Mouse (Mus musculus) intestine, postnatal 0 days (tissue): ENCODE results near the gene Hck. TPM values are rescaled to one million over a fixed set of nuclear protein-coding genes. Genes with fewer than 3 reads are reported as not detected.

Source experiments
- ATAC-seq: fragments of 200-750 bp; cut with Nextera tagmentation; 2 replicates; pipeline ENCODE4 v1.8.0; 2017; ENCODE audit warnings: mild to moderate bottlenecking, moderate TSS enrichment, moderate library complexity
- H3K27ac ChIP-seq: fragments of 300-500 bp; sonication (generic); 2 replicates; pipeline ENCODE4 v1.5.1; 2014; ENCODE audit warnings: mild to moderate bottlenecking, low read depth, low read length, moderate library complexity
- H3K27me3 ChIP-seq: fragments of 300-500 bp; sonication (generic); replicated peaks from 2 replicates; pipeline ENCODE4 v1.6.1; 2014; ENCODE audit warnings: low read length, mixed read lengths; ENCODE audit not compliant: control insufficient read depth, insufficient read depth
- H3K36me3 ChIP-seq: fragments of 300-500 bp; sonication (generic); 2 replicates; pipeline ENCODE4 v1.6.1; 2014; ENCODE audit warnings: mild to moderate bottlenecking, moderate library complexity; ENCODE audit not compliant: control insufficient read depth, insufficient read depth
- H3K4me1 ChIP-seq: fragments of 300-500 bp; sonication (generic); replicated peaks from 2 replicates; pipeline ENCODE4 v1.6.1; 2014; ENCODE audit warnings: antibody characterized with exemption, low read length, mixed read lengths; ENCODE audit not compliant: control insufficient read depth, insufficient read depth
- H3K4me2 ChIP-seq: fragments of 300-500 bp; sonication (generic); replicated peaks from 2 replicates; pipeline ENCODE4 v1.6.1; 2014; ENCODE audit warnings: low read depth, mild to moderate bottlenecking, moderate library complexity
- H3K4me3 ChIP-seq: fragments of 300-500 bp; sonication (generic); 2 replicates; pipeline ENCODE4 v1.5.1; 2014; ENCODE audit warnings: low read depth, low read length
- H3K9ac ChIP-seq: fragments of 300-500 bp; sonication (generic); 2 replicates; pipeline ENCODE4 v1.6.1; 2014; ENCODE audit warnings: mild to moderate bottlenecking, low read depth, low read length
- H3K9me3 ChIP-seq: fragments of 300-500 bp; sonication (generic); 2 replicates; pipeline ENCODE4 v1.6.1; 2016; ENCODE audit warnings: mixed run types; ENCODE audit not compliant: control insufficient read depth
- CTCF ChIP-seq: sonication (generic); IDR thresholded peaks from 2 replicates; pipeline ENCODE4 v1.5.1; 2016; ENCODE audit warnings: low read depth, mild to moderate bottlenecking, control low read depth, antibody characterized with exemption, moderate library complexity
- WGBS: fragments of 180-500 bp; shearing (Covaris S2); extraction: QIAGEN DNeasy Blood & Tissue Kit; methylation state at CpG from one replicate; pipeline ENCODE4 v1.1.7; 2014; 5-methylcytosine and 5-hydroxymethylcytosine counted together
- polyA plus RNA-seq: library from polyadenylated mRNA; unstranded; fragments of >200 nt; fragmentation: Nextera tagmentation; extraction: Ambion mirVana; gene quantifications from 2 replicates; pipeline ENCODE4 v1.2.1, GENCODE M21; 2015

Gene Hck
- polyA plus RNA-seq, 1 experiment from 2014 or later: 3.4 TPM

- WGBS: 1% methylated on average over 16 of the region's 16 CpGs
These were observed 53.4 kb downstream of the Hck start for GRCm38 (mm10) chr2:153161684-153162080.

GRCm38 (mm10) chr2:153167136-153167535 is 58.9 kb downstream of the Hck start:
- Histone ChIP-seq H3K4me1 (peaks cover 8% of the 10 kb centered on the region), H3K9me3 (no peaks in the 10 kb centered on the region), H3K4me2 (no peak overlapping the region), H3K9ac (no peak overlapping the region), H3K36me3 (peaks cover 6% of the 10 kb centered on the region; the same call in 1 of the 2 replicates), H3K27me3 (no peaks in the 10 kb centered on the region), H3K27ac (no peak overlapping the region), H3K4me3 (no peak overlapping the region)
- no peak for ATAC-seq
- TF ChIP-seq CTCF: no peak
- 75% methylated on average over 6 of the region's 6 CpGs for WGBS

More at GRCm38 (mm10) chr2:153161684-153162080, 53.4 kb downstream of the Hck start:
- peak; percentile 43; the same call in 1 of the 2 replicates for ATAC-seq
- peak overlapping the region; percentile 79 for H3K27ac ChIP-seq
- H3K4me1 ChIP-seq: peaks cover 4% of the 10 kb centered on the region; the same call in 1 of the 2 replicates
- no peaks in the 10 kb centered on the region for H3K9me3 ChIP-seq
- no peaks in the 10 kb centered on the region for H3K27me3 ChIP-seq
- H3K4me3 ChIP-seq: peak overlapping the region; percentile 79
- no peak for TF ChIP-seq CTCF
- H3K4me2 ChIP-seq: peak overlapping the region; percentile 94
- H3K36me3 ChIP-seq: peaks cover 6% of the 10 kb centered on the region; the same call in 1 of the 2 replicates
- H3K9ac ChIP-seq: peak overlapping the region; percentile 66

- Histone ChIP-seq H3K27ac (peak overlapping the region; percentile 46; the same call in 1 of the 2 replicates), H3K4me3 (no peak overlapping the region), H3K4me1 (peaks cover 6% of the 10 kb centered on the region), H3K27me3 (no peaks in the 10 kb centered on the region), H3K36me3 (peaks cover 6% of the 10 kb centered on the region; the same call in 1 of the 2 replicates), H3K9ac (no peak overlapping the region), H3K9me3 (no peaks in the 10 kb centered on the region), H3K4me2 (no peak overlapping the region)
- no peak for TF ChIP-seq CTCF
- WGBS: 20% methylated on average over 2 of the region's 2 CpGs
- ATAC-seq: no peak
These were observed 60.0 kb downstream of the Hck start for GRCm38 (mm10) chr2:153168134-153168820.

- peak; percentile 23; the same call in 1 of the 2 replicates for ATAC-seq
- Histone ChIP-seq H3K27me3 (no peaks in the 10 kb centered on the region), H3K4me3 (no peak overlapping the region), H3K27ac (no peak overlapping the region), H3K9me3 (no peaks in the 10 kb centered on the region), H3K4me1 (peaks cover 6% of the 10 kb centered on the region), H3K9ac (no peak overlapping the region), H3K4me2 (no peak overlapping the region), H3K36me3 (no peaks in the 10 kb centered on the region)
- no peak for TF ChIP-seq CTCF
- 80% methylated on average over 9 of the region's 9 CpGs for WGBS
These were observed 62.4 kb downstream of the Hck start for GRCm38 (mm10) chr2:153170490-153171224.

GRCm38 (mm10) chr2:153171966-153172365 is 63.7 kb downstream of the Hck start:
- WGBS: 49% methylated on average over 5 of the region's 5 CpGs
- Histone ChIP-seq H3K36me3 (no peaks in the 10 kb centered on the region), H3K27me3 (no peaks in the 10 kb centered on the region), H3K9me3 (no peaks in the 10 kb centered on the region), H3K4me2 (0 out of 2 replicates have a peak overlapping the region, but pooled peaks have one; percentile 21), H3K4me1 (peaks cover 6% of the 10 kb centered on the region), H3K9ac (no peak overlapping the region), H3K27ac (no peak overlapping the region), H3K4me3 (no peak overlapping the region)
- peak; percentile 53 for ATAC-seq
- no peak for TF ChIP-seq CTCF

- Histone ChIP-seq H3K36me3 (peaks cover 8% of the 10 kb centered on the region), H3K27ac (no peak overlapping the region; the same call in 1 of the 2 replicates), H3K4me2 (no peak overlapping the region), H3K9me3 (no peaks in the 10 kb centered on the region), H3K9ac (no peak overlapping the region), H3K27me3 (no peaks in the 10 kb centered on the region), H3K4me1 (no peaks in the 10 kb centered on the region), H3K4me3 (no peak overlapping the region)
- ATAC-seq: no peak
- 42% methylated on average over 8 of the region's 8 CpGs for WGBS
- no peak for TF ChIP-seq CTCF
These were observed 67.8 kb downstream of the Hck start for GRCm38 (mm10) chr2:153175995-153176570.
